Mouse (Mus musculus): ENCODE results near the gene Ppp1cc.

GRCm38 (mm10) chr5:122143543-122143942 is 14.5 kb upstream of the Ppp1cc start:
- no peak for TF ChIP-seq CTCF (conservative IDR thresholded peaks at IDR 0.05; ENCODE audit: low read length)
- TF ChIP-seq NANOG (IDR thresholded peaks at IDR 0.05; ENCODE audit: borderline replicate concordance, low read length) = no peak

Data from E14TG2a.4 (cell line).